7 mouse cellular contexts compared by ENCODE assay signal in the genomic region with DNA sequence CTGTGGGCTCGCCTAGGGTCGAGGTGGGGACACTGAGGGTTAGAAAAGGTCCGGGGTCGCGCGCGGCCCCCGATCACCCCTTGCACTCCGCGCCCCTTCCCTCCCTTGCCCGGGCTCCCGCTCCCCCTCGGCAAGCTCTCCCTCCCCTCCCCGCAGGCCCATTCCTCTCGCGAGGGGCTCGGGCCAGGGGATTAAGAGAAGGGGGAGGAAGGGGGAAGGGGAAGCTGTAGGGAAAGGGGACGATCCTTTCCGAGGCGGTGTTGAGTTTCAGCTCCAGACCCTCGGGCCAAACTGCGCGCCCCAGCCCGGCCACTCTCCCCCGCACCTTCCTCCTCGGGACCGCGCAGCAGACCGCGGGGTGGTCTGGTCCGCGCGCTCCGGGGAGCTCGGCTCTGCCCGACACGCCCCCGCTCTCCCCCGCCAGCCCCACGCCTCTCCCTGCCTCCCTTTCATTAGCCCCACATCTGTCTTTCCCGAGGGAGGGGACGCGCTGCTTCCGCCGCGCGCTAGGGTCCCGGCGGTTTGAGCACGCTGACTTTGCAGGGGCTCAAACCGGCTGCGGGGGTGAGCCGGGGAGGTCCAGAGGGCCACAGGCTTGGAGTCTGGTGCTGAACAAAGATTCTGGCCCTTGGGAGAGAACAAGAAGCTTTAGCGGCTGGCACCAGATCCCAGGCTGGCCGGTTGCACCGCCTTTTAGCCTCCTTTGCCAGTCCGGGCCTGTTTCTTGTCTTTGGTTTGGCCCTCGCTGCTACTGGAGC. TPM values are rescaled to one million over a fixed set of nuclear protein-coding genes. Genes with fewer than 3 reads are reported as not detected.
A peak's percentile ranks its signal among the peaks of the same experiment; 100 is the strongest.
DNase-seq lines count a peak whose midpoint lies in the region; ATAC-seq and TF ChIP-seq lines count a peak whose summit lies in the region.

No protein-coding gene starts in this region.

- H3K79me2 ChIP-seq in myocyte (ENCODE audit: control insufficient read depth, insufficient read depth) = no peaks in the 10 kb centered on the region

- peak overlapping the region; percentile 87 for H3K27ac ChIP-seq in forebrain, postnatal 0 days (ENCODE audit: low read depth, low read length)

- H3K4me1 ChIP-seq in forebrain, postnatal 0 days (ENCODE audit: insufficient read depth) = peaks cover 7% of the 10 kb centered on the region; the same call in 1 of the 2 replicates

- DNase-seq in ES-CJ7 (ENCODE audit: low read depth, low spot score) = peak; percentile 75
- peak; percentile 89 for DNase-seq in R1 (ENCODE audit: low read depth, low spot score)
- peak; percentile 75 for DNase-seq in forebrain, postnatal 0 days
- peak; percentile 62 to 65 for DNase-seq in heart, postnatal 36 days
- DNase-seq in liver = peak; percentile 57
- peak; percentile 77 for DNase-seq in yolk sac, embryonic 10.5 days (ENCODE audit: low spot score)

- no peak for TF ChIP-seq CTCF in forebrain, postnatal 0 days (IDR thresholded peaks at IDR 0.05; ENCODE audit: low read depth)

- no peaks in the 10 kb centered on the region for H3K27me3 ChIP-seq in forebrain, postnatal 0 days (ENCODE audit: insufficient read depth, low read length)
- peaks cover 26% of the 10 kb centered on the region for H3K27me3 ChIP-seq in myocyte (ENCODE audit: control insufficient read depth, insufficient read depth, insufficient read length)

- ATAC-seq in forebrain, postnatal 0 days = peak; percentile 76

- H3K4me2 ChIP-seq in forebrain, postnatal 0 days (ENCODE audit: low read depth) = peak overlapping the region; percentile 96
- H3K4me2 ChIP-seq in myocyte (ENCODE audit: low read depth) = peak overlapping the region; percentile 34

- TF ChIP-seq POLR2A in myocyte (IDR thresholded peaks at IDR 0.05; ENCODE audit: insufficient read length, low read depth) = no peak

- H3K9ac ChIP-seq in forebrain, postnatal 0 days = peak overlapping the region; percentile 82

- H3K4me3 ChIP-seq in forebrain, postnatal 0 days (ENCODE audit: low read depth, low read length) = peak overlapping the region; percentile 56
- H3K4me3 ChIP-seq in myocyte = no peak overlapping the region

- under 1% methylated on average over 50 of the region's 58 CpGs for WGBS in forebrain, postnatal 0 days

- H3K36me3 ChIP-seq in forebrain, postnatal 0 days (ENCODE audit: insufficient read depth) = no peaks in the 10 kb centered on the region
- no peaks in the 10 kb centered on the region for H3K36me3 ChIP-seq in myocyte (ENCODE audit: control insufficient read depth, insufficient read depth)

- no peak overlapping the region for H3ac ChIP-seq in myocyte (ENCODE audit: control insufficient read depth, insufficient read length)

- H3K9me3 ChIP-seq in forebrain, postnatal 0 days (ENCODE audit: low read length) = 0 out of 2 replicates have a peak, but pooled peaks cover under 1% of the 10 kb centered on the region

- intact Hi-C loops in heart, postnatal 36 days (cut with DNase I) = no loop called here

TF ChIP-seq in myocyte, 11 proteins besides CTCF, POLR2A, EP300 and RAD21:
- TF ChIP-seq USF1 (IDR thresholded peaks at IDR 0.05; ENCODE audit: low read depth) (no peak), TCF3 (IDR thresholded peaks at IDR 0.05; ENCODE audit: insufficient read length, low read depth) (no peak), REST (IDR thresholded peaks at IDR 0.05; ENCODE audit: insufficient read depth, insufficient read length) (no peak)
TF ChIP-seq in myocyte: peak in this region for 0.

RNA-seq across cellular contexts. Expression of a gene that starts 0.7 kb away (rescaled TPM):
- total RNA-seq in forebrain, postnatal 0 days (2014; rRNA removed) = 22.2 and 29.8 TPM in 2 replicates
- polyA plus RNA-seq in forebrain, postnatal 0 days (2015; fragmentation: Nextera tagmentation; extraction: Ambion mirVana) = 13.4 and 13.5 TPM in 2 replicates
- total RNA-seq in heart, postnatal 36 days (2021) = 1 to 10 TPM; 2.5 to 2.8 TPM
- 0.95 TPM for polyA plus RNA-seq in myocyte (2012; fragmentation: generic; extraction: Trizol)

RNA-seq across cellular contexts. Expression of a gene that starts 5.9 kb away (rescaled TPM):
- 0.38 TPM in 1 of 2 replicates, not detected in the other for total RNA-seq in forebrain, postnatal 0 days (2014; rRNA removed)
- polyA plus RNA-seq in forebrain, postnatal 0 days (2015; fragmentation: Nextera tagmentation; extraction: Ambion mirVana) = 0.18 and 0.58 TPM in 2 replicates
- total RNA-seq in heart, postnatal 36 days (2021) = not detected
- 0.05 TPM for polyA plus RNA-seq in myocyte (2012; fragmentation: generic; extraction: Trizol)

RNA-seq across cellular contexts. Expression of a gene that starts 9.5 kb away (rescaled TPM):
- 17.9 and 19.9 TPM in 2 replicates for total RNA-seq in forebrain, postnatal 0 days (2014; rRNA removed)
- polyA plus RNA-seq in forebrain, postnatal 0 days (2015; fragmentation: Nextera tagmentation; extraction: Ambion mirVana) = 17.7 and 22.7 TPM in 2 replicates
- under 1 TPM in 1 of 2 experiments, not detected in 1; 0.46 TPM for total RNA-seq in heart, postnatal 36 days (2021)
- polyA plus RNA-seq in myocyte (2012; fragmentation: generic; extraction: Trizol) = not detected

RNA-seq across cellular contexts. Expression of a gene that starts 13.6 kb away (rescaled TPM):
- total RNA-seq in forebrain, postnatal 0 days (2014; rRNA removed) = 327 and 359 TPM in 2 replicates
- 230 and 282 TPM in 2 replicates for polyA plus RNA-seq in forebrain, postnatal 0 days (2015; fragmentation: Nextera tagmentation; extraction: Ambion mirVana)
- total RNA-seq in heart, postnatal 36 days (2021) = 1 to 10 TPM; 2.0 to 2.7 TPM
- polyA plus RNA-seq in myocyte (2012; fragmentation: generic; extraction: Trizol) = 0.92 TPM

RNA-seq across cellular contexts. Expression of a gene that starts 34.3 kb away (rescaled TPM):
- 113 and 116 TPM in 2 replicates for total RNA-seq in forebrain, postnatal 0 days (2014; rRNA removed)
- polyA plus RNA-seq in forebrain, postnatal 0 days (2015; fragmentation: Nextera tagmentation; extraction: Ambion mirVana) = 105 and 126 TPM in 2 replicates
- 10 to 100 TPM; 45.8 to 51.0 TPM for total RNA-seq in heart, postnatal 36 days (2021)
- 70.6 TPM for polyA plus RNA-seq in myocyte (2012; fragmentation: generic; extraction: Trizol)

Comparison
In these comparisons a context has a peak if more than half of its experiments do, and no peak if none do; other contexts are left out.
1. RNA of a gene that starts 9.5 kb away (total RNA-seq): 17.9 to 19.9 TPM in forebrain, postnatal 0 days; 0.46 TPM in heart, postnatal 36 days; every median in the first group is over 10 times any median in the second.
2. Peak in every context shown above with its lines, with median percentiles within 50 percentile points of each other: DNase-seq.